In the genomic region with DNA sequence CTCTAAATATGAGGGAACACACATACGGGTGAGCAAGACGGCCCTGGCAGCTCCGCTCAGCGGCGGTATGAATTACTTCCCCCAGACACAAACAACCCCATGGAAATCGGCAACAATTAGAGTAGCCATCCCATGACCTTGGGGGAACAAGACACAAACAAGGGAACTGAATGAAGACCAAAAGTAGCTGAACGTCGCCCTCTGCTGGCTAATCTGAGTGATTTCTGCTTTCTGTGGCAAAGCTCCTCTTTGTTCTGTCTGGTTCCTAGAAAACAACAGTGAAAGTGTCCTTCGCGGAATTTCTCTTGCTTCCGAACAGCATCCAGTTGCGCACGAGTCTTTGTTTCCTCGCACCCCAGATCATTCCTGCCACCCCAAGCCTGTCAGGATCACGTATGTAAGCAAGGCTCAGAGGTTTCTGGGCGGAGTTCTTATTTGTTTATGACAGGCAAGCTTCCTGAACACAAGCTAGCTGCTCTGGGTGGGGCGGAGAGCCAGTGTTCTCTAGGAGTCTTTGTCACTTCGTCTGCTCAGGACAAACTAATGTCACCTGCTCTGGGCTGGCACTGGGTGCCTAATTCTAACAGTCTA, we compare ENCODE assay signal across 8 mouse cellular contexts. TPM values are rescaled to one million over a fixed set of nuclear protein-coding genes. Genes with fewer than 3 reads are reported as not detected.
DNase-seq lines count a peak whose midpoint lies in the region; ATAC-seq lines count a peak whose summit lies in the region.

A gene (plus strand): TSS at position 216 of the 591 bp plus-strand sequence.

- H3K9me3 ChIP-seq in hindbrain, embryonic 15.5 days, result no peaks in the 10 kb centered on the region

- H3K27ac ChIP-seq in hindbrain, embryonic 15.5 days (replicated peaks), result peak within 1 kb of the TSS; percentile 89

- 2% methylated on average over 18 of the region's 18 CpGs for WGBS in hindbrain, embryonic 15.5 days

- DNase-seq in cerebellum, adult 18-20 months, result peak; percentile 67 to 73
- no peak for DNase-seq in cerebellum, adult 11 months
- DNase-seq in cerebellum, postnatal 10 days, result peak; percentile 86 to 87
- peak in 1 of 2 experiments; percentile 79 for DNase-seq in frontal cortex, adult 2 months (ENCODE audit: extremely low spot score in 1 of 2, low spot score in 1 of 2)
- DNase-seq in left cerebral cortex, postnatal 14 days (ENCODE audit: low spot score in 2 of 2), result peak; percentile 60 to 65
- DNase-seq in right cerebral cortex, postnatal 14 days, result peak; percentile 63

- intact Hi-C loops in left cerebral cortex, postnatal 14 days (cut with DNase I), result loop anchor here (5.0 kb wide), 2 partner anchors 58 to 433 kb away; no protein-coding TSS in a partner anchor

- no peaks in the 10 kb centered on the region for H3K27me3 ChIP-seq in hindbrain, embryonic 15.5 days

- peak within 1 kb of the TSS; percentile 62 for H3K9ac ChIP-seq in hindbrain, embryonic 15.5 days

- peak within 1 kb of the TSS; percentile 66 for H3K4me2 ChIP-seq in hindbrain, embryonic 15.5 days

- no peaks in the 10 kb centered on the region for H3K36me3 ChIP-seq in hindbrain, embryonic 15.5 days

- peak within 1 kb of the TSS; percentile 46 for H3K4me3 ChIP-seq in hindbrain, embryonic 15.5 days

- H3K4me1 ChIP-seq in hindbrain, embryonic 15.5 days (replicated peaks), result peaks cover 50% of the 10 kb centered on the region

- ATAC-seq in hindbrain, embryonic 15.5 days (ENCODE audit: low FRiP score, low read depth), result peak; percentile 68
- ATAC-seq in megakaryocyte progenitor cell, adult 5-6 weeks (replicated peaks; ENCODE audit: poor library complexity), result peak; percentile 49

RNA-seq across cellular contexts. Expression of the gene that starts here (rescaled TPM):
- polyA plus RNA-seq in frontal cortex, adult 2 months (2012; rRNA removed), result 18.4 and 21.6 TPM in 2 replicates
- 39.5 and 40.1 TPM in 2 replicates for polyA plus RNA-seq in hindbrain, embryonic 15.5 days (2015; fragmentation: Nextera tagmentation; extraction: Ambion mirVana)
- total RNA-seq in left cerebral cortex, postnatal 14 days (2021), result 1 to 10 TPM; 7.6 to 8.3 TPM
- 41.4 and 52.2 TPM in 2 replicates for total RNA-seq in megakaryocyte progenitor cell, adult 5-6 weeks (2015)
- total RNA-seq in megakaryocyte progenitor cell, adult 5-6 weeks (2017), result 46.4 and 58.3 TPM in 2 replicates

Comparison
In these comparisons a context has a peak if more than half of its experiments do, and no peak if none do; other contexts are left out.
1. RNA of the gene that starts here (total RNA-seq): 41.4 to 58.3 TPM in megakaryocyte progenitor cell, adult 5-6 weeks; 7.6 to 8.3 TPM in left cerebral cortex, postnatal 14 days; every median in the first group is over 4 times any median in the second.